Mouse (Mus musculus): ENCODE measurements around the gene Nploc4.
A peak's percentile ranks its signal among the peaks of the same experiment; 100 is the strongest.

Gene Nploc4

DNA sequence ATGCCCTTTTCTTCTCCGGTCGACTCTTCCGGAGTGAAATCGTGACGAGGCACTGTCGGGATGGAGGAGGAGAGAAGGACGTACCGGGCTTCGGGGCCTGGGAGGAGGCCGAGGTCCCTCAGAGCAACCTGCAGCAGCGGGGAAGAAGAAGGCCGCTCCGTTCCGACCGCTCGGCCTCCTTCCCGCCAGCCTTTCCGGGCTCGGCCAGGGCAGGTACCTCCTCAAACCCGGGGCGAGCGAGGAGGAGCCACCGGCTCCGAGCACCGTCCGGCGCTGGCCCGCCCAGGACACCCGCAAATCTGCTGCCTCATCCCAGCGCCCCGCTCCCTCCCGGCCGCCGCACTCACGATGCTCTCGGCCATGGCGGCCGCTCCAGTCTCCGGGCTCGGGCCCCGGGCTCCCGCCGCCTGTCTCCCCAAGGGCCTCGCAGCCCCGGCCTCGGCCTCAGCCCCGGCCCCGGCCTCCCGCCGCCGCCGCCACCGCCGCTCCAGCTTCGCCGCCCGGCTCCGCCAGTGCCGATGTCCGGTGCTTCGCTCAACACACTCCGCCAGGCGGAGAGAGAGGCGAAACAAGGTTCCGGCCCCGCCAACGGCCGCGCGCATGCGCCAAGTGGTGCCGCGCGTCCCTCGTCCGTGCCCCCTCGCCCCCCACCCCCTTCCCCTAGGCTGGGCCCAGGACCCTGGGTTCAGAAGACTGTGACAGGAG lies at the start of gene Nploc4:
Nploc4 (minus strand) TSS at position 557 of the 705 bp plus-strand sequence.
- DNase-seq (ENCODE audit: low read depth, low spot score), result peak; percentile 93

DNA sequence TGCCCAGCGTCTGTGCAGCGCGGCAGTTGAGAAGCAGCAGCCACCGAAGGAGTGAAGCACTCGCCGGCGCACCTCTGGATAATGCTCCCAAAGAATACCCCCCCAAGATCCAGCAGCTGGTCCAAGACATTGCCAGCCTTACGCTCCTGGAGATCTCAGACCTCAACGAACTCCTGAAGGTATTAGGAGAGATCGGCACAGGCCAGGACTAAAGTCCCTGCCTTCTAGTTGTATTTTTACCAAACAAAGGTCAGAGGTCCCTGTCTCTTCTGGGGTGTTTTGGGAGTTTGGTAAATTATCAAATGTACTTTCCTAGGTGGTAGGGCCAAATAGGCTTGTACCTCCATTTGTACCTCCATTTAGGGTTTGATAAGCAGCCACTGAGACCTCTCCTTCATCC lies 47.7 kb upstream of the Nploc4 start:
- DNase-seq (ENCODE audit: low read depth, low spot score), result no peak

DNA sequence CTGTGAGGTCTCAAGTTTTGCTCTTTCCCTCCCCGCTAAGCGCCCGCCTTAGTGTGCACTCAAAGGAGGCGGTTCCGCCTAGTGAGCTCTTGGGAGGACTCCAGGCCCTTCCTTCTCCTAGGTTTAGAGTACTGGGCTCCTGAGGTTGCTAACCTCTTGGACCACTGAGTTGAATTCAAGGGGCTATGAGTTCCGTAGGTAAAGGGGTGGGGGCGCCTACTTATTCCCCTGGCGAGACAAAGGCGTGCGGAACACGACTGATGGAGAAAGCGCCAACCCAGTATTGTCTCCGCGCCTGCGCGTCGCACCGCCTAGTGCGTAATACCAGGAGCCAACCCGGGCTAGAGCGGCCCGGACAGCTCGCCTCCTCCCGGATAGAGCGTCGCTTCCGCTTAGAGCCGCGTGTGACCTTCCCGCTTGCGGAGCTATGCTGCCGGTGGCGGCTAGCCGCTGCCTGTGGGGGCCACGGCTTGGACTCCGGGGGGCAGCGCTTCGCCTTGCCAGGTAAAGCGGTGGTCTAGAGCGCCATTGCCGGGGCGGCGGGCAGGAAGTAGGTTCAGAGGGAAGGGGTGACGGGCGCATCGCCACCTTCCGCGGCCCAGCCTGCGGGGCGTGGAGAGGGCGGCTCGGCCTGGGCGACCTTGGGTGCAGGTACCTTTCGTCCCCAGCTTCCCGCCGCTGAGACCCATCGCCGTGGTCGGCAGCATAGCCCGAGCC lies 46.9 kb upstream of the Nploc4 start, which contains the start of gene Mrpl12:
Mrpl12 (plus strand) TSS at position 349 of the 717 bp plus-strand sequence.
- peak; percentile 94 for DNase-seq (ENCODE audit: low read depth, low spot score)

DNA sequence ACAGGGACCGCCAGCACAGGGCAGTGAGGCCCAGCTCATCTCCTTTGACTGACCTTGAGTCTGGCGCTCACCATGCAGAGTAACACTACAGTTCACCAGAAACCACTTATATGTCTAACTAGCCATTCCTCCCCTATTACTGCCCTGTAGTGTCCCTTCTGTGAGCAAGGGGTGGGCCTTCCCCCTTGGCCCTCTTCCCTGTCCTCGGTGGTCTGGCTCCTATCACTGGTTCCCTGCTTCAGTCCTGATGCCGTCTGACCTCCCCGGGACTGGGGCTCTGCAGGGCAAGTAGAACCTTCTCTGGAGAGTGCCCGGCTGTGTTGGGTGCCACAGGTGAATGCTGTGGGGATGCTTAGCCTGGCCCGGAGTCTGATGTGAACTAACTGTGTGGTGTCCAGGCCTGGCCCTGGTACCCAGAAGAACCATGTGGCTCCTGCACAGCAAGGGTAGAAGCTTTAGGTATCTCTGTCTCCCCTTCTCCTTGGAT lies 46.0 kb upstream of the Nploc4 start:
- no peak for DNase-seq (ENCODE audit: low read depth, low spot score)

DNA sequence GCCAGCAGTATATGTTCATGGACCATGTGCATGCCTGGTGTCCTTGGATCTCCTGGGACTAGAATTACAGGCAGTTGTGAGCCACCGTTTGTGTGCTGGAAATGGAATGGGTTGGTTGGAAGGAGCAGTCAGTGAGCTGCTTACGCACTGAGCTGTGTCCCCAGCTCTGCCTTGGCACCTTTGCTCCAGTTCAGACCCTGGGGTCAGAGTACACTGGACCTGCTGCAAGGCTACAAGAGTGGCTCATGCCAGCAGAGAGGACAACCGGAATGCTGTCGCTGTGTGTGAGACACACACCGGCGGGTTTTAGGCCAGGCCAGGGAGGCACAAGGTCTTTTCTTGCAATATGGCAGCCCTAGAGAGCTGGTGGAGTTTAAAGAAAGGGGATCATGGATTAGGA lies 34.5 kb upstream of the Nploc4 start:
- no peak for DNase-seq (ENCODE audit: low read depth, low spot score)

DNA sequence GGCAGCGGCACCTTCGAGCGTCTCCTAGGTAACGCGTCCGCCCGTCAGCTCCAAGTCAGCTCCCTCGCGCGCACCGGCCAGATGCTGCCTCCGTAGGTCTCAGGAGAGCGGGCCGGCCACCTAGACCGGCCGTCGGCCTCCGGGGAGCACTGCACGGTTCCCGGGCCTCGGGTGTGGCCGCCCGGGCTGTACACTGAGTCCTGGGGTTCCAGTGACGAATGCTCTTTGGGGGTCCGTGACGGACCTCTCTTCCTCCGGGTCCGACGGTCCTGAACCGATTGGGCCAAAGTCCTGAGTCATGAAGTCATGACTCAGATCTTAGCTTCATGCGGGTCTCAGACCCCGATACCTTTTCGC lies 30.2 kb upstream of the Nploc4 start:
- no peak for DNase-seq (ENCODE audit: low read depth, low spot score)

DNA sequence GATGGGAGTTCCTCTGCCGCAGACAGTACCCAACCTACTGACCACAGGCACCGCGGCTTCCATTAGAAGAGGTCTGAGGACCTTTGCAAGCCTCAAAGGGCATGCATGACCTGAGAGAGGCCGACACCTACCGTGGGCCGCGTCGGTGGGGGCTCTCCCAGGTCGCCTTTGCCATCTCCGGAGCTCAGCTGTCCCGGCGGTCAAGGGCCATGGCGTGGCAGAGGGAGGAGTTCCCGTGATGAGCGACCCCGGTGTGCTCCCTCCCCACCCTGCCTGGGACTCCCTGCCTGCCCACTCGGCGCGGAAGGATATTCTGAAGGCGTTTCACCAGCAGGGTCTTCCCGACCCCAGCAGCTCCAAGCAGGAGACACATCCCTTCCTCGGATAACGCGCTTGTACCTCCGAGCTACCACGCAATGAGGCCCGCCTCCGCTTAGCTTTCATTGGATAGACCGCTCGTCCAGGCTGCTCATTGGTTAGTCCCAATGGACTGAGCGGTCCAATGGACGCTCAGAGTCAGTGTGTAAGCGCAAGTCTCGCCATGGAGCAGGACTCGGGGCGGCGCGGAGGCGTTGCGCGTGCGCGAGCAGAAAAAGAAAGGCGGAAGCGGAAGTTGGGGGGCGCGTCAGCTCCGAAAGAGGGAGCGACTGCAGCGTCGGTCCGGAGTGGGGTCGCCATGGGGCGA lies 29.7 kb upstream of the Nploc4 start, which contains the start of gene Arl16:
Arl16 (minus strand) TSS at position 557 of the 685 bp plus-strand sequence.
- peak; percentile 99 for DNase-seq (ENCODE audit: low read depth, low spot score)

DNA sequence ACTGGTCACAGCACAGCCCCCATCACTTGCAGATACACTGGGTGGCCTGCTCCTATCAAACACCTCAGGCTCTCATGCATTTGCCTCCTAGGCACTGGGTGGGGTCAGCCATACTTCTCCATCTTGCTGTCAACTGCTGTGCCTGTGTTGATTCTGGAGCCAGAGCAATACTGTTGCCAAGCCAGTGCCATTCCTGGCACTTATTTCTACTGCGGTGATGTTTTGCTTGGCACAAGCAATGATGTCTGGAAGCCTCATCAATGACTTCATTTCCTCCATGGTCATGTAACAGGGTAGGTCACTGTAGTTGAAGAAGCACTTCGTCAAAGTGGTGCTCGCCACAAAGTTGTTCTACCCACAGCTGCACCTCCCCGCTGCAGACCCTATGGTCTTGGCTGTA lies 28.0 kb upstream of the Nploc4 start:
- no peak for DNase-seq (ENCODE audit: low read depth, low spot score)

DNA sequence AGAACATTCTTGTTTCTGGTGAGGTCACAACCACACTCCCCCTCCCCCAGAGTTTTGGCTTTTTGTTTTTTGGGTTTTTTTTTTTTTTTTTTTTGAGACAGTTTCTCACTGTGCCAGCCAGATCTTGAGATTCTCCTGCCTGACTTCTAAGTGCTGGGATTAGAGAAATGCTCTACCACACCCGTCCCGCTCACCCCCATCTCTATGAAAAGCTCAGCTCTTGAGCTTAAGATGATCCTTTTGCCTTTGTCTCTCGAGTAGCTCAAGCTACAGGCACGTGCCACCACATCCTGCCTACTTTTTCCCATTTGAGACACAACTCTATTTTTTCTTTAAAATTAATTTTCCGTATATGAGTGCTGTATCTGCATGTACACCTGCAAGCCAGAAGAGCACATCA lies 26.9 kb upstream of the Nploc4 start:
- no peak for DNase-seq (ENCODE audit: low read depth, low spot score)

DNA sequence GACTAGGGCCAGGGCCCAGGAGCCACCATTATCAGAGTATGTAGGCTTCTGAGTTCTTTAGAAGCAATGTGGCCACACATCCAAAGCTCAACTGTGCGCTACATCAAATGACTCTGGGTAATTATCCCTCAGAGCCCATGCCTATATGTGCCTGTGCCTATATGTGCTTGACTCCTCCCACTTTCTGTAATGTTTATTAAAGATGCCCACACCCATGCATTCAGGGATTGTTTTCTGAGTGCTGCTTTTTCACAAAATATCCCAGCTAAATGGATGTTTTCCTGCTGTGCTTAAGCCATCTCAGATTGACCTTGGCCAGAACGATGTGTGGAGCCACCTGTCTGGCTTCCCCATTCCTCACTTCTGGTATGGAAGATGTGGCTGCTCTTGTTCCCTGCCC lies 26.0 kb upstream of the Nploc4 start:
- DNase-seq (ENCODE audit: low read depth, low spot score), result no peak

DNA sequence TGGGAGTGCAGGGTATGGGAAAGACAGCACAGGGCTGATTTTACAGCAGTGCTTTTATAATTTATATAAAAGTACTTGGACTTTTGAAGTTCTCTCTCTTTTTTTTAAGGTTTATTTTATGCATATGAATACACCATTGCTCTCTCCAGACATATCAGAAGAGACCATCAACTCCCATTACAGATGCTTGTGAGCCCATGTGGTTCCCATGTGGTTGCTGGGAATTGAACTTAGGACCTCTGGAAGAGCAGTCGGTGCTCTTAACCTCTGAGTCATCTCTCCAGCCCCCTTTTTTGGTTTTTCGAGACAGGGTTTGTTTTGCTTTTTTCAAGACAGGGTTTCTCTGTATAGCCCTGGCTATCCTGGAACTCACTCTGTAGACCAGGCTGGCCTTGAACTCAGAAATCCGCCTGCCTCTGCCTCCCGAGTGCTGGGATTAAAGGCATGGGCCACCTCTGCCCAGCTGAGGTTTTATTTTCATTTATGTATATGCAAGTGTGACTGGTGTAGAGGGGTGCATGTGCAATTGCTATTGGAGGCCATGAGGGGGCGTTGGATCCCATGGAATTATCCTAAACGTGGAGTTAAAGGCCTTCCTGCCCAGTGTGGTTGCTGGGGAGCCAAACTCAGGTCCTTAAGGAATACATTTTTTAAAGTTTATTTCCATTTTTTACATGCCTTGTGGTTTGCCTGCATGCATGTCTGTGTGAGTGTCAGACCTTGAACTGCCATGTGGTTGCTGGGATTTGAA lies 21.5 kb upstream of the Nploc4 start:
- DNase-seq (ENCODE audit: low read depth, low spot score), result no peak

DNA sequence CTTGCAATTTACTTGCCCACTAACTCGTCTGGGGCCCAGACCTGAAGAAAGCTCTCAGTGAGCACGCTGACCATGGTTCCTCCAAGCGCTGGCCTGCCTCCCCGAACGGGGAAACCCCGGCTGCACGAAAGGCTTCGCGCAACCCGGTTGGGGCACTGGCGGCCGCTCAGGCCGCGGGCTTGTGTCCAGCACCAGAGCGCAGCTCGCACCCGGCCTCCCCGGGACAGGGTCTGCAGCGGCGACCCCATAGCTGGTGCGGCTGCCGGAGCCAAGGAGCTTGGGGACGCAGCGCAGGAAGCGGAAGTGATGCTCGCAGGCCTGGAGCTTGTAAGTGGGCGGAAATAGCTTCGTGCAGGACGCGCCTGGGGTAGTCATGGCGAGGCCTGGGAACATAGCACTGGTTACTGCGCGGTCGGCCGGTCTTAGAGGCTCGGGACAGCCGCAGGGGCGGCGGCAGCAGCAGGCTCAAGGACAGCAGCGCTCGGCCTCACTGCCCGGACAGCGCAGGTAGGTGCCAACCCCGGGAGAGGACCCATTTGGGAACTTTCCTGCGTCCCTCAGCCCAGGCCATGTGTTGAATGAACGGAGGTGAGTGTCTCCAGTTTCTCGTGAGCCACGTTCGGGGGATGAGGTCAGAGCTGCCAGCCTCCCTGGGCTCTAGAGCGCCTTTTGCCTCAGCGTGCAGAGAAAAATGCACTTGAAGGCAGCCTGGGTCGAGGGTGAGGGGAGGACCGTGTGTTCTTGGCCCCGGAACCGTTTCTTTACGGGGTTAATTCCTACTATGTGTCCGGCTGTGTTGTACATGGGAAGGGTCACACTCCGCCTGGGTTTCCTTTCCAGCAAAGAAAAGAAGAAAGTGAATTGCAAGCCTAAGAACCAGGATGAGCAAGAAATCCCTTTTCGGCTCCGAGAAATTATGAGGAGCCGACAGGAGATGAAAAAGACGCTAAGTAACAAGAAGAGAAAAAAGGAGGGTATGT lies 20.6 kb upstream of the Nploc4 start, which contains the start of the genes Oxld1 and Ccdc137:
Oxld1 (minus strand) TSS at position 297 of the 980 bp plus-strand sequence.
Ccdc137 (plus strand) TSS at position 344 of the 980 bp plus-strand sequence.
- DNase-seq (ENCODE audit: low read depth, low spot score), result peak; percentile 78

DNA sequence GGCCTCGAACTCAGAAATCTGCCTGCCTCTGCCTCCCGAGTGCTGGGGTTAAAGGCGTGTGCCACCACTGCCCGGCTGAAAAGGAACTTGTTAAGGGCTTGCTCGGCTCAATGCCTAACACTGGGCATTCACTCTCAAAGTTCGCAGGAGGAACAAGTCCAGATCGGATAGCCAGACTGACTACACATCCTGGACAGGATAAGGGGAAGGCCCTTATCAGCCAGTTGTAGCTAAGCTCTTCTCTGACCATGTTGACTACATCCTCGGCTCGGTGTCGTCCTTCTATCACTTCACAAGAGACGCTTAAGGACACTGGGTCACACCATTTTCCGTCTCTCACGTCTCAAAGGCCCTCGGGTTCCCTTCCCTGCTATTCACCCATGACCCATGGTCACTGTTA lies 19.9 kb upstream of the Nploc4 start:
- DNase-seq (ENCODE audit: low read depth, low spot score), result no peak

DNA sequence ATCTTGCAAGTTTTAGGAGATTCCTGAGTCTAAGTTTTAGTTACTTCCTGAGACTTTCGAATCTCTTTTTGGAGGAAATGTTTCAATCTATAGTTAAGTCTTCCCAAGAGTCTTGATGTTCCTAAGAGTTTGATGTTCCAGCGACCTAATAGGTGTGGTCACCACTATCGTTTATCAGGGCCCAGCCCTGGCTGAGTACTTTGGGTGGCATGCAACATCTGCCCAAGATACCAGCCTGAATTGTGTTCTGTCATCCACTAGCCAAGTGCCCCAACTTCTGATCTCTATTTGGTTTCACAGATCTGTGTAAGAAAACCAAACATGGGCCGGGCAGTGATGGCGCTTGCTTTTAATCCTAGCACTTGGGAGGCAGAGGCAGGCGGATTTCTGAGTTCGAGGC lies 17.9 kb upstream of the Nploc4 start:
- DNase-seq (ENCODE audit: low read depth, low spot score), result no peak

DNA sequence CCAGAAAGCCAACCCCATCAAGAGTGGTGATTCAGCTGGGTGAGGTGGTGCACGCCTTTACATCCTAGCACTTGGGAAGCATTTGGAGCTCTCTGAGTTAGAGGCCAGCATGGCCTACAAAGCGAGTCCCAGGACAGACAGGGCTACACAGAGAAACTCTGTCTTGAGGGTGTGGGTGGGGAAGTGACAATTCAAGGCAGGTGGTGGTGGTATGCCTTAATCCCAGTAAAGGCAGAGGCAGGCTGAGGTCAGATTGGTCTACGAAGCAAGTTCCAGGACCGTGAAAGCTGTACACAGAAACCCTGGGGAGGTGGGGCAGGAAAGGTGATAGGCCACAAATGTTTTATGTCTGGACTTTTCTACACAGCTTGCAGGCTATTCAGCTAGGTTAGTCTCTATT lies 17.5 kb upstream of the Nploc4 start:
- DNase-seq (ENCODE audit: low read depth, low spot score), result no peak

DNA sequence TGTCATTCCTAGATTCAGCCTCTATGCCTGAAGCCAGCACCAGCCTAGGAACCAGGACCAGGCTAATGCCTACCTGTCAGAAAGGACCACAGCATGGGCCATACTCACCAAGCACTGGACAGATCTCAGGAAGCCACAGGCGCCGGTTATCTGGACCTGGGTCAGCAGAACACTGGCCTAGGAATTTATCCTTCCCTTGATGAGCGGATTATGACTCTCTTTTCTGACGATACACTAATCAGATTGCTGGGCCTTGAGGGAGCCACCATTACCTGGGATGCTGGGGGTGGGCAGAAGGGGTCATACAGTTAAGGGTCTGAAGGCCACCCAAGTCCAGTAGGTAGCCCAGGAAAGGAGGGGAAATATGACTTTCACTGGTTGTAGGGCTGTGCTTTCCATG lies 15.8 kb upstream of the Nploc4 start, which contains the start of gene Pde6g:
Pde6g (minus strand) TSS at position 195 of the 400 bp plus-strand sequence.
- DNase-seq (ENCODE audit: low read depth, low spot score), result no peak

DNA sequence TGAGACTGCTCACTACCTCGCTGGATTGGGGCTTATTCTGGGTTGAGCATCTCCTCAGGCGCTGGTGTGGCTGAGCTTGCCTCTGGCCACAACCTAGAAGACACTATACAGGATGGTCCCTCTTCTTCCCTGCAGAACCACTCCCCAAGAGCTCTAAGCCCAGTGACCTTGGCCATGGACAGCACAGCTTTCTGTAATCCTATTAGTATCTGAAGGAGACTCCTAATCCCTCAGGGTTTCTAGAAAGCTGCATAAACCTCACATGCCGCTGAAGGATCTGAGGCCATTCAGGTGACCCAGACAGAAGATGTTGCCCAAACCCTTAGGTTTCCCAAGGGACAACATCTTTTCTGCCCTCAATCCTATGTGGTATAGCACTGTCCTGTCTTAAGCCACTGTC lies 14.7 kb upstream of the Nploc4 start:
- DNase-seq (ENCODE audit: low read depth, low spot score), result no peak

DNA sequence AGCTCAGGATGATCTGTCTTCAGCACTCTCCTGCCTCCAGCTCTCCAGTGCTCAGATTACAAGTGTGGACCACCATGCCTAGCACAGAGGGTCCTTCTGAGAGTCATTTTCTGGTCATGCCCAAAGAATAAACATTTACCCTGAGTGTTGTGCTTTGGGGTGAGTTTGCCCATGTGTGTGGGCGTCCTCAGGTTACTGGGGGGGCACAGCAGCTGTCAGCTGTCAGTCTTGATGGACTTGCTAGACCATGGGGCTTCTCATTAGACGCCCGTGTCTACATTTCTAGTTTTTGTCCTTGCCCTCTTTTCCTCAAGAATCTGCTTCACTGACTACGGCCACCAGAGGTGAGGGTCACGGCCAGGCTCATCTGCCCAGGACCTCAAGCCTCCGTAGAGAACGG lies 9.7 kb upstream of the Nploc4 start:
- no peak for DNase-seq (ENCODE audit: low read depth, low spot score)

DNA sequence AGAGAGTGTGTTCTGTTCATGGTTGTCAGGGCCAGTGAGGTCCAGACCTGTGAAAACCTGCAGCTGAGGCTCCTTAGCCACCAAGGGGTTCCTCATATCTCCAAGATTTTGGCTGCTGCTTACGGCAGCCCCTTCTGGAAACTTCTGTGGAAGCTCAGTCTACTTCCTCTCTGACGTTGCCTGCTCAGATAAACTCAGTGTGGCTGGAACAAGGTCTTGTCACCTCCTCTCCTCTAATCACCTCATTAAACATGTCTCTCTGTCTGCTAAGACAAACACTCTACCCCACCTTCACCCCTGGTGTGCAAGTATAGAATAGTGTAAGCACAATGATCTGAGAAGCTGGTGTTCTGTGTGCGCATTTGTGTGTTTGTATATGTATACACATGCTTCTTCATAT lies 8.0 kb upstream of the Nploc4 start:
- DNase-seq (ENCODE audit: low read depth, low spot score), result no peak

DNA sequence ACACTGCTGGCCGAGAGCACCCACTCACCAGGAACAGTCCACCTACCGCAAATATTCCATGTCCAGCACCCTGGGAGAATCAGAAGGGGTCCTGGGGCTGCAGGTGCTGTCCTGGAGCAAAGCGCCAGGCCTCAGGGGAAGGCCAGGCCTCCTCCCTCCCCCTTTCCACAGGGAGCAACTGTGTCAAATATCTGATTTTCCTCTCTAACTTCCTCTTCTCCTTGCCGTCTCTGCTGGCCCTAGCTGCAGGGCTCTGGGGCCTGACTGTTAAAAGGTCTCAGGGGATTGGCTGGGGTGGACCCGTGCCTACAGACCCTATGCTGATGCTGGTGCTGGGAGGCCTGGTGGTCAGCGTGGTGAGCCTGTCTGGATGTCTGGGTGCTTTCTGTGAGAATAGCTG lies 6.6 kb upstream of the Nploc4 start:
- DNase-seq (ENCODE audit: low read depth, low spot score), result no peak
